Mouse (Mus musculus) embryonic facial prominence, embryonic 11.5 days (tissue): ENCODE measurements around the gene Zkscan1. TPM values are rescaled to one million over a fixed set of nuclear protein-coding genes. Genes with fewer than 3 reads are reported as not detected.

Experiments
- ATAC-seq: fragments of 200-750 bp; cut with Nextera tagmentation; replicated peaks from 2 replicates; pipeline ENCODE4 v1.8.0; 2017; ENCODE audit warnings: low read depth; ENCODE audit not compliant: insufficient number of reproducible peaks, low FRiP score, low TSS enrichment
- DNase-seq: peaks from one replicate; pipeline ENCODE4 v3.0.0-alpha.2; 2015; ENCODE audit warnings: low spot score
- H3K27ac ChIP-seq: fragments of 300-500 bp; sonication (generic); replicated peaks from 2 replicates; pipeline ENCODE4 v1.5.1; 2014; ENCODE audit warnings: mild to moderate bottlenecking, low read depth, low read length, control low read depth
- H3K27me3 ChIP-seq: fragments of 300-500 bp; sonication (generic); 2 replicates; pipeline ENCODE4 v1.6.1; 2014; ENCODE audit warnings: mild to moderate bottlenecking, low read length, moderate library complexity, mixed read lengths; ENCODE audit not compliant: control insufficient read depth, insufficient read depth
- H3K36me3 ChIP-seq: fragments of 300-500 bp; sonication (generic); replicated peaks from 2 replicates; pipeline ENCODE4 v1.6.1; 2014; ENCODE audit warnings: low read depth, mild to moderate bottlenecking, low read length, moderate library complexity, mixed read lengths; ENCODE audit not compliant: control insufficient read depth, insufficient read depth
- H3K4me1 ChIP-seq: fragments of 300-500 bp; sonication (generic); 2 replicates; pipeline ENCODE4 v1.6.1; 2014; ENCODE audit warnings: low read length, mixed read lengths; ENCODE audit not compliant: control insufficient read depth, insufficient read depth
- H3K4me2 ChIP-seq: fragments of 300-500 bp; sonication (generic); 2 replicates; pipeline ENCODE4 v1.6.1; 2014; ENCODE audit warnings: low read depth, mild to moderate bottlenecking, control low read depth, low read length, moderate library complexity
- H3K4me3 ChIP-seq: fragments of 300-500 bp; sonication (generic); 2 replicates; pipeline ENCODE4 v1.5.1; 2014; ENCODE audit warnings: low read depth, low read length, control low read depth
- H3K9ac ChIP-seq: fragments of 300-500 bp; sonication (generic); replicated peaks from 2 replicates; pipeline ENCODE4 v1.6.1; 2014; ENCODE audit warnings: mild to moderate bottlenecking, control low read depth, low read length
- H3K9me3 ChIP-seq: fragments of 300-500 bp; sonication (generic); replicated peaks from 2 replicates; pipeline ENCODE4 v1.6.1; 2016; ENCODE audit warnings: mild to moderate bottlenecking, low read length, inconsistent platforms, mixed read lengths; ENCODE audit not compliant: control insufficient read depth
- WGBS: fragments of 180-500 bp; shearing (Covaris S2); extraction: QIAGEN DNeasy Blood & Tissue Kit; methylation state at CpG from one replicate; pipeline ENCODE4 v1.1.7; 2014; 5-methylcytosine and 5-hydroxymethylcytosine counted together
- polyA plus RNA-seq: library from polyadenylated mRNA; unstranded; fragments of >200 nt; fragmentation: Nextera tagmentation; extraction: Ambion mirVana; gene quantifications from 2 replicates; pipeline ENCODE4 v1.2.1, GENCODE M21; 2014

The Zkscan1 gene
- polyA plus RNA-seq, 1 experiment from 2014 or later, result 40.1 TPM

DNA sequence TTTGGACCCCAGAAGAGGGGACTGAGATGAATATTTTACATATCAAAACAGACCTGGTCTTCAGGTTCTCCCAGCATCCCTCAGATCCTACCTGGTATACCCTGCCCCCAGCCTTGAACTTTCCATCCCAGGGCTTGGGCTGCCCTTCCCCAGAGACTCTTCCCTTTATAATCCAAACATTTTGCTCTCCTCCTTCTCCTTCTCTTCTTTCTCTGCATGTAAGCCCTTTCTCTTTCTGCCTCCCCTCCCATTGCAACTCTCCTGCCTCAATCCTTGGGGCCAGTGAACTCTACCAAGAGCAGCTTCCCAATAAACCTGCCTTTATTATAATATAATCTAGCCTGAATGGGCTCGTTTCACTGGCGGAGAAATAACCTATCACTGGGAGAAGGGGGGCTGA, 948 bp upstream of the Zkscan1 start:
- Histone ChIP-seq H3K27ac (no peak overlapping the region), H3K4me3 (no peak overlapping the region), H3K4me1 (no peaks in the 10 kb centered on the region), H3K9ac (no peak overlapping the region), H3K9me3 (no peaks in the 10 kb centered on the region), H3K27me3 (no peaks in the 10 kb centered on the region), H3K36me3 (no peaks in the 10 kb centered on the region), H3K4me2 (no peak overlapping the region)
- DNase-seq (no peak), ATAC-seq (no peak)
- 96% methylated on average over 2 of the region's 2 CpGs for WGBS

DNA sequence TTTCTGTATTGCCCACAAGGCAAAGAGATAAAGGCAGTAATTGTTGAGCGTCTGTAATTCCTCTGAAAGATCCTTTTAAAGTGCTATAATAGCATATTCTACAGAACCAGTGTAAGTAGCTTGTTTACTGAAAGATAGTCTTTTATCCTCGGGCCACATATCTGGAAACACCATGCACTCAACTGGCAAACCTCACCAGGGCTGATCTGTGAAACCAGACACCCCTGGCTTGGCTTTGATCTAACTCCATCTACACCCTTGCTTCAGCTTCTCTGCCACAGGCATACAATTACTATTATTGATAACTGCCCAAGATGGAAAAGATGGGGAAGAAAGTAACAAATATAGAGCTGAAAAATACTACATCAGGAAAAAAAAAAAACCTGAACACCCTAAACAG, 377 bp upstream of the Zkscan1 start:
- ATAC-seq (no peak), DNase-seq (no peak)
- H3K4me3 ChIP-seq, result peak overlapping the region; percentile 94; the same call in 1 of the 2 replicates
- peak overlapping the region; percentile 13 for H3K4me2 ChIP-seq
- WGBS, result 75% methylated on average over 2 of the region's 2 CpGs
- no peak overlapping the region for H3K27ac ChIP-seq
- peak overlapping the region; percentile 99; the same call in 1 of the 2 replicates for H3K9ac ChIP-seq
- H3K27me3 ChIP-seq, result no peaks in the 10 kb centered on the region
- H3K36me3 ChIP-seq, result no peaks in the 10 kb centered on the region
- H3K9me3 ChIP-seq, result no peaks in the 10 kb centered on the region
- H3K4me1 ChIP-seq, result no peaks in the 10 kb centered on the region

DNA sequence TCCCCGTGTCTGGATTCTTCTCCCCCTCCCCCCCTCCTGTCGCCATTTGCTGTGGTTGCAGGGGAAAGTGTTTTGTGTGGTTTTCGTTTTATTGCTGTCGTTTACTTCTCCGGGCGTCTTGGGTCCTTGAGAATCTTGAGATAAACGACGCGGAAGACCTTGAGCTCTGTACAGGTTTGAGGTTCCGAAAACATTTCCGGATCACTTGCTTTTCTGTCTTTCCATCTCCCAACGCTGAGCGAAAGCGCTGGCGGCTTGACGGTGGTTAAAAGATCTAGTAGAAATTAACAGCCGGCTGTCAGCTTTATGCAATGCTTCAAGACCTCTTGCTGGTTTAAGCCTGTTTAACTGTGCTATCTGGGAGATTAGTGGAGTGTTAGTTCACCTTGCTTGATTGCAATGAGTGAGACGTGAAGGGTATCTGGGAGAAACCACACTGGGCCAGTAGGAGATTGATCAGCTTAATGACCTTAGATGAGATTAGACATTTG, 582 bp downstream of the Zkscan1 start:
- Histone ChIP-seq H3K4me1 (no peaks in the 10 kb centered on the region), H3K27me3 (no peaks in the 10 kb centered on the region), H3K9ac (peak overlapping the region; percentile 99), H3K36me3 (no peaks in the 10 kb centered on the region), H3K9me3 (no peaks in the 10 kb centered on the region), H3K27ac (peak overlapping the region; percentile 48), H3K4me3 (peak overlapping the region; percentile 94), H3K4me2 (peak overlapping the region; percentile 64)
- DNase-seq (no peak), ATAC-seq (no peak)
- under 1% methylated on average over 18 of the region's 18 CpGs for WGBS

DNA sequence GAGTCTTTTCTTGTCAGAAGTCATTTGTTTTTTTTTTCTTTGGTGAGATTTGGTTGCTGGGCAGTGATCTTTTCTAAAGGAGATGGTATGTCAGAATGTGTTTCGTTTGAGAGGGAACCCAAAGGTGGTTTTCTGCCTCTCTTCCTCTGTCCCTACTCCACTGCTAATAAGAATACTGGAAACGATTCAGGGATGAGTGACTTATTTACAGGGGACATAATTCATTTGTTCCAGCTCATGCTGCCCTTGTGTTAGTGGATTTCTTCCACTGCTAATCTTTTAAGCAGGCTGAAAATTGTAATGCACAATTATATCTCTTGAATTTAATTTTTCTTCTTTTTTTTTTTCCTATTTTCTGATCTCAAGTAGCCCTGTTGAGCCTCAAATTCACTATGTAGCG, 2.0 kb downstream of the Zkscan1 start:
- WGBS, result 86% methylated on average over 3 of the region's 3 CpGs
- Histone ChIP-seq H3K27ac (no peak overlapping the region), H3K4me2 (no peak overlapping the region), H3K9ac (no peak overlapping the region), H3K27me3 (no peaks in the 10 kb centered on the region), H3K9me3 (no peaks in the 10 kb centered on the region), H3K36me3 (no peaks in the 10 kb centered on the region), H3K4me1 (no peaks in the 10 kb centered on the region), H3K4me3 (no peak overlapping the region)
- ATAC-seq (no peak), DNase-seq (no peak)

DNA sequence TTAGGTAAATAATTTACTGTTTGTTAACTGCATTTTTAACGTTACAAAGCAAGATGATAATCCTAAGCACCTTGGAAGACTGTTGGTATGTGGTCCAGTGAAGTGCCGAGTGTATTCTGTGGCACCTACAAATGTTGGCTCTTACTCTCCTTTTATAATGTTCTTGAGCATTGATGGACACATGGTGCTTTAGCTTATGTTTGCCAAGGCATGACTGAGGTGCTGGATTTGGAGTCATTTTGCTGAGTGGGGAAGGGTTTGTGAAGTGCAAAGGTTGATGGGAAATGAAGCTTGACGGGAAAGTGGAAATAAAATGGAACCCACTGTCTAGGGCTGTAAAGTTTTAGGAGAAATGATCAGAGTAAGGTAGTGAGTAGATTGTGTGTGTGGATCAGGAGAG, 3.5 kb downstream of the Zkscan1 start:
- Histone ChIP-seq H3K4me2 (no peak overlapping the region), H3K9me3 (no peaks in the 10 kb centered on the region), H3K36me3 (no peaks in the 10 kb centered on the region), H3K4me1 (no peaks in the 10 kb centered on the region), H3K27me3 (no peaks in the 10 kb centered on the region), H3K9ac (no peak overlapping the region), H3K27ac (no peak overlapping the region), H3K4me3 (no peak overlapping the region)
- no peak for ATAC-seq
- no peak for DNase-seq
- 84% methylated on average over 3 of the region's 3 CpGs for WGBS

DNA sequence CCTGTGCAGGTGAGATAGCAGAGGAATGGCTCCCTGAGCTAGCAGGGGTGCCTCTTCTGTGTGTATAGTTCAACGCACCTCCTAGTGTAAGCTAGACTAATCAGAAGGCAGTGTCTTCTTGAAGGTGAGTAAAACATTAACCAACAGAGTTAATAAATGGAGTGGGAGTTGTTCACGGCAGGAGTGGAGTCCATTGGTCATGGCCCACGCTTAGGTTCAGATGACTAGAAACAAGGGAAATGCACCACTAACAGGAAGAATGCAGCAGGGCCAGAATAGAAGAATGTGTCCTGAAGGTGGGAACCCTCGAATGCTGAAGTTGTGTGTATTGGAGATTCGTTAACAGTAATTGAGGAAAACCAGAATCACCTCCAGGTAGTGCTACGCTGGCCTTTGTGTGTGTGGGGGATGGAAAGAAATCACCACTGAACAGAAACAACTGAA, 4.2 kb downstream of the Zkscan1 start:
- Histone ChIP-seq H3K27ac (no peak overlapping the region), H3K4me1 (no peaks in the 10 kb centered on the region), H3K36me3 (no peaks in the 10 kb centered on the region), H3K9ac (no peak overlapping the region), H3K9me3 (no peaks in the 10 kb centered on the region), H3K4me2 (no peak overlapping the region), H3K27me3 (no peaks in the 10 kb centered on the region), H3K4me3 (no peak overlapping the region)
- 92% methylated on average over 6 of the region's 6 CpGs for WGBS
- DNase-seq (no peak), ATAC-seq (no peak)

DNA sequence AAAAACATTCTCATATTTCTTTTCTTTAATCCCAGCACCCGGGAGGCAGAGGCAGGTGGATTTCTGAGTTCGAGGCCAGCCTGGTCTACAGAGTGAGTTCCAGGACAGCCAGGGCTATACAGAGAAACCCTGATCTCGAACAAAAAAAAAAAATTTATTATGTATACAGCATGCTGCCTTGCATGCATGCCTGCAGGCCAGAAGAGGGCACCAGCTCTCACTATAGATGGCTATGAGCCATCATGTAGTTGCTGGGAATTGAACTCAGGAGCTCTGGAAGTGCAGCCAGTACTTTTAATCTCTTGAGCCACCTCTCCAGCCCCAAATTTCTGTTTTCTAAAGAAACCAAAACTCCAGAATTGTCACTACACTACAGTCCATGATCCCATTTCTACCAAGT, 5.4 kb downstream of the Zkscan1 start:
- 84% methylated on average over 3 of the region's 3 CpGs for WGBS
- DNase-seq (no peak), ATAC-seq (no peak)
- H3K4me3 ChIP-seq, result no peak overlapping the region
- H3K4me2 ChIP-seq, result no peak overlapping the region
- H3K27ac ChIP-seq, result no peak overlapping the region
- no peaks in the 10 kb centered on the region for H3K4me1 ChIP-seq
- no peaks in the 10 kb centered on the region for H3K27me3 ChIP-seq
- no peaks in the 10 kb centered on the region for H3K9me3 ChIP-seq
- H3K36me3 ChIP-seq, result peaks cover 3% of the 10 kb centered on the region; the same call in 1 of the 2 replicates
- H3K9ac ChIP-seq, result no peak overlapping the region

DNA sequence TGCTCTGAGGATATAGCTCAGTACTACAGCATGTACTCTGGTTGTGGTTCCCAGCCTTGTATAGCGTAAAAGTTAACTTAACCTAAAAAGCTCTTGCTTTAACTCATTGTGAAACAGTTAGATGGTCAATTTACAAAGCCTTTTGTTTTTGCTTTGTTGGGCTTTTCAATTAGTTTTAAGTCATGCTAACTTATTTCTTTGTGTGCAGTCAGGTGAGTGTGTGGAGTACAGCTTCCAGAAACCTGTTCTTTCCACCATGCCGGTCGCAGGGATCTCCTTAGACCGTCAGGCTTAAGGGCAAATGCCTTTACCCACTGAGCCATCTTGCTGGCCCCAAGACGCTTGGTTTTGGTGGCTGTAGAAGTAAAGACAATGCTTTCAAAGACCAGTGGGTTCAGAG, 5.9 kb downstream of the Zkscan1 start:
- DNase-seq, result no peak
- H3K36me3 ChIP-seq, result peaks cover 3% of the 10 kb centered on the region; the same call in 1 of the 2 replicates
- 89% methylated on average over 5 of the region's 5 CpGs for WGBS

More for the DNA sequence above, 5.9 kb downstream of the Zkscan1 start:
- Histone ChIP-seq H3K27me3 (no peaks in the 10 kb centered on the region), H3K4me2 (no peak overlapping the region), H3K4me3 (no peak overlapping the region), H3K4me1 (no peaks in the 10 kb centered on the region), H3K27ac (no peak overlapping the region), H3K9ac (no peak overlapping the region), H3K9me3 (no peaks in the 10 kb centered on the region)
- ATAC-seq, result no peak
